Mouse (Mus musculus): Measurements from ENCODE around the gene Wfikkn2.

The Wfikkn2 gene

GRCm38 (mm10) chr11:94261585-94262370 is 16.0 kb upstream of the Wfikkn2 start:
- no peak for DNase-seq (ENCODE audit: low read depth)

GRCm38 (mm10) chr11:94259814-94260213 is 14.0 kb upstream of the Wfikkn2 start:
- no peak for DNase-seq (ENCODE audit: low read depth)

DNA sequence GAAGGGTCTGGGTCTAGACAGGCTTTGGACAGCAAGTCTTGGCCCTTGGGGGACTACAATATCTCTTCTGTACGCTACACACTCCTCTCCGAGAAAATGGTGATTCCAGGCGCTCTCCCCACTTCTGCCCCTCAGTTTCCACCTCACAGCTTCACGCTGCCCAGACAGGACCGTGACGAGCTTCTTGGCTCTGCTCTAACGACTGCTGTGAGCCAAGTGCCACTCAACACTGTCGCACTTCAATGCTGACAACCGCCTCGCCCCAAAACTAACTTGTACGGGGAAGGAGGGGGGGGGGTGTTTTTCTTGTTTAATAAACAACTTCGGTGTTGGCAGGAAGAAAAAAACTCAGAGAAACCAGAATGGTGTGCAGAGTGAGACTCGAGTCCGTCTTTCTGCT is 12.2 kb upstream of the Wfikkn2 start:
- DNase-seq (ENCODE audit: low read depth): no peak

DNA sequence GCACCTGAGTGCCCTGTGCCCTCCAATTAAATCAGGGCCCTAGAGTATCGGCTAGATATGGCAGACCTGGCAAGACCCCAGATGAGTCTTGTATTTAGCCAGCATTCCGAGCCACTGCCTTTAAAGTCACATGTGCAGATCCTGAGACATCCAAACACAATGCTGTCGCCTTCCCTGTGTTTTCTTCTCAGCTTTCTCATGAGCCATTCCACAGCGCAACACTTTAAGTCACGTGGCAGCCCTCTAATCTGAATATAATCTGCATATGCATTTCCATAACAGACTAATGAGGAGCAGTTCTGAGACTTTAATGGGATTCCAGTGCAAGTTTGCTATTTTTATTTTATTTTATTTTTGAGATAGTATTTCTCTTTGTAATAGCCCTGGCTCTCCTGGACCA is 9.9 kb upstream of the Wfikkn2 start:
- DNase-seq (ENCODE audit: low read depth): no peak

- no peak for DNase-seq (ENCODE audit: low read depth)
Measured at GRCm38 (mm10) chr11:94253691-94254090, 7.9 kb upstream of the Wfikkn2 start.

GRCm38 (mm10) chr11:94253156-94253555 is 7.4 kb upstream of the Wfikkn2 start:
- DNase-seq (ENCODE audit: low read depth): no peak

GRCm38 (mm10) chr11:94246789-94247061 is 920 bp upstream of the Wfikkn2 start:
- no peak for DNase-seq (ENCODE audit: low read depth)

DNA sequence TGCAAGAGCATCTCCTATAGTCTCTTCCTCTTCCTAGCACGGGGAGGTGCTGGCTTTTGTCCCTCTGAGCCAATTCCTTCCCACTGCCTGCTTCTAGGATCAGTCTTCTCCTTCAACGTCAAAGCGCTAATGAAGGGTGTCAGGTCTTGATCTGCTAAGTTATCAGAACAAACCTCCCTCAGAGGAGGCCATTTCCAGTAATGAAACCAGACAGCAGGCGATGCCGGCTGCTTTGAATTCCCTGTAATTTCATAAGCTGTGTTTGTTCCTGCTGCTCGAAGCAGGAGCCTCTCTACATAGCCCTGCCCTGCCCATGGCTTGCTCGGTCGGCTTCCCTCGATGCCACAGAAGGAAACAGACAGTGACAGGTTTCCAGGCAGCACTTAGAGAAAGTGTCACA is 1.4 kb downstream of the Wfikkn2 start:
- DNase-seq (ENCODE audit: low read depth): no peak

GRCm38 (mm10) chr11:94243422-94244180 is 2.2 kb downstream of the Wfikkn2 start:
- DNase-seq (ENCODE audit: low read depth): no peak

- DNase-seq (ENCODE audit: low read depth): no peak
Measured at GRCm38 (mm10) chr11:94242760-94243421, 2.9 kb downstream of the Wfikkn2 start.

DNA sequence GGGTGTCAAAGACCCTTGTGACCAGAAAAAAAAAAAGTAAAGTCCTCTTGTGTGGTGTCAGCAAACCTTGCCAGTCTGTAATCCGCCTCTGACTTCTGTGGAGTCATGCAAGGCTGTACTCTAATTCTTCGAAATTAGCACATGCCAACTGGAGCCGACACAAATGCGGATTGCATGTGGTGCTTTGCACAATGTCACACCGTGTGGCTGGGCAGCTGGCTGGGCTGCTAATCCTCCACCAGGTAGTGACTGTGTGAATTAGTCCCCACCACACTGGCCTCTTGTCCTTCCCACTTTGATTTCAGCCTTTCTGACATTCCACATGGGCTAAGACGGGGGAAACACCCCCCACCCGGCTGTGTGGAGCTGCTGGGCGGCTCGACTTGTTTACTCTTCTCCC is 6.1 kb downstream of the Wfikkn2 start:
- no peak for DNase-seq (ENCODE audit: low read depth)

DNA sequence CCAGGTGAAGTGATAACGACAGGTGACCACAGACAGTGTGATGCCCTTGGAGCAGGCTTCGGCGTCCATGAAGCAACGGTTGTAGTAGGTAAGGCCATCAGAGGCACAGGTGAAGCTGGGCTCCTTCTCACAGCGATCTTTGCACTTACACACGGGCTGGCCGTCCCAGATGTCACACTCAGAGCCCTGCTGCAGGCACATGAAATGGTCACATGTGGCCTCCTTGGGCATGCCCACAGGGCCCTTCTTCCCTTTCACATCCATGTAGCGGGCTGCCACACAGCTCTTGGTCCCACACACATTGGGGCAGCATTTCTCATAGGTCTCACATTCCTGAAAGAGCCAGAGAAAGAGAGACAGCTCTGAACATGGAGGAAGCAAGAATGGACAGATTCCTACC is 7.0 kb downstream of the Wfikkn2 start:
- no peak for DNase-seq (ENCODE audit: low read depth)

- DNase-seq (ENCODE audit: low read depth): peak; percentile 70
Measured at GRCm38 (mm10) chr11:94236074-94236473, 9.7 kb downstream of the Wfikkn2 start.

GRCm38 (mm10) chr11:94234857-94235256 is 10.9 kb downstream of the Wfikkn2 start:
- no peak for DNase-seq (ENCODE audit: low read depth)

- DNase-seq (ENCODE audit: low read depth): no peak
Measured at GRCm38 (mm10) chr11:94234380-94234779, 11.4 kb downstream of the Wfikkn2 start.

DNA sequence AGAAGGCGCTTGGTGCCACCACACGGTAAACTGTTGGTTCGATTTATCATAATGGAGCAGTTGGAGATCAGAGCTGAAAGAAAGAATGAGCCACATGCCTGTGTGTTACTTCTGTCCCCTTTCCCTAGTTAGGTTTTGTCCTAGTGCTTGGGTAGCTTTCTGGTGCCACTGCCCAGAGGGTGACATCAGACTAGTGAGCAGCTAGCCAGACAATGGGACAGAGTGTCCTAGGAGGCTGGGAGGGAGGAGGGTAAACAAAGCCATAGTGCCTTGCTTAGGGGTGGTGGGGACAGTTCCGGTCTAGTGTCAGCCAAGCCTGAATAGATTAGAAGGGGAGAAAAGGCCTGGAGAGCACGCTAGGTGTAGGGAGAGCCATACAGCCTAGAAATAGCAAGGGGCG is 12.4 kb downstream of the Wfikkn2 start:
- DNase-seq (ENCODE audit: low read depth): no peak

- no peak for DNase-seq (ENCODE audit: low read depth)
Measured at GRCm38 (mm10) chr11:94231821-94232552, 13.8 kb downstream of the Wfikkn2 start.

DNA sequence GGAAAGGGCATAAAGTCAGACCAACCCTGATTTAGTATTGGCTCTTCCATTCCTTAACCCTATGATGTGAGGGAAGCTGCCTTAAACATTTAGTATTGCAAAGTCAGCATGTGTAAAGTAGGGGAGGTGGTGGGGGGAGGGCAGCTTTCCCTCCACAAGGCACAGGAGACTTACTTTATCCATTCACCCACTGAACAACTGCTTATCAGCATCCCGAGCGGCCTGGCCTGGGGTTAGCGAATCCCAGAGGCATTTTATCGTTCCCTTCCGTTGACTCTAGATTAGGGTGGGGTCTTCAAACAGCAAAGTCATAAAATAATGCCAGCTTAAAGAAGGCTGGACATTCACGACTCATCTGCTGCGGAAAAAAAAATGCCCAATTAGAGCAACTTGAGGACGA is 15.6 kb downstream of the Wfikkn2 start:
- no peak for DNase-seq (ENCODE audit: low read depth)

DNA sequence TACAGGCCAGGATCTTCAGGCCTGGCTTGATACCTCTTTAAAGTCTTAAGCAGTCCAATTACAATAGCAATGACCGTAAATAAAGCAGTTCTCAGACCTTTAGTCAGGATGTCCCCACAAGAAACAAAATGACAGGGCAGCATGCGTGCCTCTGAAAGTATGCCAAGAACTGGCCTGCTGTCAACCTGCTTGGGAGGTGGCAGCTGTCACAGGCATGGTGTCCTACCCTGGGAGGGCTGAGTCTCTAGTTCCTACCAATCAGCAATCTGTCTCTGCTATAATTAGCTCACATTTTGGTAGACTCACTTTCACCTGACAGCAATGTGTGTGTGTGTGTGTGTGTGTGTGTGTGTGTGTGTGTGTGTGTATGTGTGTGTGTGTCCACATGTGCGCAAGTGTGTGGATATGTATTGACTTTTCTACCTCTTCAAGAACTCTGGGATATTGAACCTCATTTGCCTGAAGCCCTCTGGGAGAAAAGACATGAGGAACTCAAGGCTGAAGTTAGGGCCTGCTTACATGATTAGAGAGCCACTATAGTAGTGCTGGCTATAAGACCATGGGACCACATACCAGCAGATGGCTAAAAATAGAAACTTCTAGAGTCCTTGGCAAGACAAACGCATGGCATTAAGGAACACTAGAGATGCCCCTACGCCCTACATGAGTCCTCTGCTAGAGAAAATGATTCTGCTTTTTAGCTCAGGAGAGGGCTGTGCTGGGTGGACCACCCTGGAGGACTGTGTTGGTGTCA is 16.4 kb downstream of the Wfikkn2 start:
- DNase-seq (ENCODE audit: low read depth): no peak

- no peak for DNase-seq (ENCODE audit: low read depth)
Measured at GRCm38 (mm10) chr11:94228416-94228815, 17.4 kb downstream of the Wfikkn2 start.

DNA sequence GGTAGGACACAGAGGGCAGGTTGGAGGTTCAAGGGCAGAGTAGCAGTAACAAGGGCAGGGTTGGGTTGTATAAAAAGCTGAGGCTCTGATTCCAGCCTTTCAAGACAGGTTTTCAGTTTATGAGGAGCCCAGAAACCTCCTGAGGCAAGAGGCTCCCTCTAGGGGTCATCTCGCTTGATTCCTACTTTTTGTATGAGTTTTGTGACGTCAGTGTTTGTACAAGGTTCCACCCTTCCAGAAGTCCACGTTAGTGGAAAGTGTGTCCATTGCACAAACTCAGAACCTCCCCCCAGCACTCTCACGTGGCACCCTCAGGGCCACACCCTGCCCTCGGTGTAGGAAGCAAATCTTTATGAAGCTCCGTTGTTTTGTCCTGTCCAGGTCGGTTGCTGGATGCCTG is 19.8 kb downstream of the Wfikkn2 start:
- DNase-seq (ENCODE audit: low read depth): peak; percentile 44

- no peak for DNase-seq (ENCODE audit: low read depth)
Measured at GRCm38 (mm10) chr11:94223531-94223930, 22.3 kb downstream of the Wfikkn2 start.

Data from c-Kit-positive CD71-negative TER-119-negative erythroid progenitor cells, embryonic 14.5 days (primary cell).